Mouse (Mus musculus) forebrain, embryonic 10.5 days (tissue): ENCODE results near the gene Lrrc25. TPM values are rescaled to one million over a fixed set of nuclear protein-coding genes. Genes with fewer than 3 reads are reported as not detected.
A peak's percentile ranks its signal among the peaks of the same experiment; 100 is the strongest.

Experiments
- DNase-seq: peaks from one replicate; pipeline ENCODE4 v3.0.0-alpha.2; 2017; ENCODE audit warnings: low spot score; ENCODE audit errors: extremely low spot score
- H3K27ac ChIP-seq: fragments of 300-500 bp; sonication (generic); 2 replicates; pipeline ENCODE4 v1.5.1; 2016; ENCODE audit warnings: mild to moderate bottlenecking
- H3K27me3 ChIP-seq: fragments of 300-500 bp; sonication (generic); 2 replicates; pipeline ENCODE4 v1.6.1; 2016; ENCODE audit warnings: mild to moderate bottlenecking; ENCODE audit not compliant: poor library complexity, severe bottlenecking
- H3K36me3 ChIP-seq: fragments of 300-500 bp; sonication (generic); replicated peaks from 2 replicates; pipeline ENCODE4 v1.6.1; 2016; ENCODE audit warnings: mild to moderate bottlenecking, moderate library complexity
- H3K4me1 ChIP-seq: fragments of 300-500 bp; sonication (generic); 2 replicates; pipeline ENCODE4 v1.6.1; 2016
- H3K4me3 ChIP-seq: fragments of 300-500 bp; sonication (generic); 2 replicates; pipeline ENCODE4 v1.5.1; 2016; ENCODE audit warnings: mild to moderate bottlenecking, moderate library complexity
- H3K9me3 ChIP-seq: fragments of 300-500 bp; sonication (generic); 2 replicates; pipeline ENCODE4 v1.6.1; 2016; ENCODE audit warnings: mild to moderate bottlenecking, moderate library complexity
- WGBS: fragments of 180-500 bp; shearing (Covaris S2); methylation state at CpG from one replicate; pipeline ENCODE4 v1.1.7; 2016; 5-methylcytosine and 5-hydroxymethylcytosine counted together
- polyA plus RNA-seq: library from polyadenylated mRNA; unstranded; fragments of >200 nt; fragmentation: Nextera tagmentation; extraction: Ambion mirVana; gene quantifications from 2 replicates; pipeline ENCODE4 v1.2.1, GENCODE M21; 2016

The Lrrc25 gene
- polyA plus RNA-seq, 1 experiment from 2014 or later, result 0.87 TPM

DNA sequence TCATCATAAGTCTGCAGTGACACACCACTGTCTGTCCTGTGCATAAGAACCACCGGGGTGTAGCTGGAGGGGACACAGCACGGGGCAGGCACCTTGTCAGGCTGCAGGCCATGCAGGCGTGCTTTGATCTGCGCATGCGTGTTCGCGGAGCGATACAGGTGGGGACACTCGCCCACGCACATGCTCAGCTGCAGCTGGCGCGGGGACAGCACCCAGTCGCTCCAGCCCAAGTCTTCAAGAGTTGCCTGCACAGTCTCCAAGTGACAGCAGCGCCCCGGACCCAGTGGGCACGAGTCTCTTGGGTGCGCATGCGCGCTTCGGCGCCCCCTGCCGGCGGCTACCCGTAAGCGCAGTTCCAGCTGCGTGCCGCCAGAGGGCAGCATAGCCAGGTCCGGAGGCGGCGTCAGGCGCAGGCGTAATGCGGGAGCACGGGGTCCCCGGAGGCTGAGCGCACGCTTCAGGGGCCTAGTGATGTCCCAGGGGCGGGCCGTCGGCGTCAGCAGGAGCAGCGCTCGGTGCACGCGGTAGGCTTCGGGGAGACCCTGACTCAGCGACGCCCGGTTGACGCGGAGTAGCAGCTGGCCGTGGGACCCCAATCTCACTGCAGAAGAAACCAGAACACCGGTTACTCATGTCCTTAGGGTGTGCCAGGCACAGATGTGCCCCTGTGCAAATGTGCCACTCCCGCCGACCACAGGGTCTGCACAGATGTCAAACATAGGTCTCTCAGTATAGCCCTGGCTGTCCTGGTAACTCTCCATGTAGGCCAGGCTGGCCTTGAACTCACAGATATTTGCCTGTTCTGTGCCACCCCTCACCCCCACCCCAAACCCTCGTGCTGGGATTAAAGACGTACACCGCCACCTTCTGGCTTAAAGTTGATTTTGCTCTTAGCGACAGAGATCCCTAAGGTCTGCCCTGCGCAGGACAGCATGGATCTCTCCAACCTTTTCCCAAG, 13.9 kb downstream of the Lrrc25 start:
- H3K27me3 ChIP-seq, result peaks cover 39% of the 10 kb centered on the region
- no peaks in the 10 kb centered on the region for H3K9me3 ChIP-seq
- peak; percentile 93 for DNase-seq
- peak overlapping the region; percentile 86 for H3K27ac ChIP-seq
- no peaks in the 10 kb centered on the region for H3K36me3 ChIP-seq
- H3K4me1 ChIP-seq, result peaks cover 42% of the 10 kb centered on the region
- peak overlapping the region; percentile 61 for H3K4me3 ChIP-seq
- 1% methylated on average over 60 of the region's 60 CpGs for WGBS

DNA sequence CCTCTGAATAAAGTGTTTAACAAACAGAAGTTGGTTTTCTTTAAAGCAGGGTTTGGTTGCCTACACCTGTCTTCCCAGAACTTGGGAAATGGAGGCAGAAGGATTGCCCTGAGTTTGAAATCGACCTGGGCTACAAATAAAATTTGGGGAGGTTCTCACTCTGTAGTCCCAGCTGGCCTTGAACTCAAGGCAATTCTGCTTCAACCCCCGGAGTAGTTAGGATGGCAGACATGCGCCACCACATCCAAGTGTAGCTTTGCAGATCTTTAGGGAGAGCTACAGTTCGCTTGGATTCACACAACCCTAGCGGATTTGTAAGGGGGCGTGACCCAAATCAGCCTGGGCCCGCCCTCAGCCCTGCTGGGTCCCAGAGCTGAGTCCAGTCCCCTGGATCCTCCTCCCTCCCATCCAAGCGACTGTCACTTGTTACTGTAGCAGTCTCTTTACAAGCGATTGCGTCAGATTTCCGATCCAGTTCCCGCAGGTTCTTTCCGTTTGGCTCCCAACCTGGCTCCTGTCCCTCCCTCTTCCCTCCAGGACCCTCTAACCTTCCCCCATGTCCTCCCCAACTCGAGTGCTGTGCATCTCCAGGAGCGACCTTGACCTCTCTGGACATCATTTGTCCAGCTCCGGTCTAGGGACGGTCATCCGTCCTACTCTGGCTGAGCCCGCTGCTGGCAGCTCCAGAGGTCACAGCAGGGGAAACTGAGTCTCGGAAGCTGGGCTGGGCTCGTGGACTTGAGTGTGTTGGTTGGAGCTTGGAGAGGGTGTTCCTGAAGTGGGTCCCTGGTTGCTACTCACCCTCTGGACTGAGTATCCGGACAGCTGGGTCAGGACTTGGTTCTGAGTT, 14.8 kb downstream of the Lrrc25 start:
- Histone ChIP-seq H3K9me3 (no peaks in the 10 kb centered on the region), H3K4me3 (peak overlapping the region; percentile 61), H3K4me1 (peaks cover 36% of the 10 kb centered on the region), H3K27me3 (peaks cover 39% of the 10 kb centered on the region), H3K36me3 (no peaks in the 10 kb centered on the region), H3K27ac (peak overlapping the region; percentile 86)
- 13% methylated on average over 22 of the region's 22 CpGs for WGBS
- DNase-seq, result peak; percentile 48

DNA sequence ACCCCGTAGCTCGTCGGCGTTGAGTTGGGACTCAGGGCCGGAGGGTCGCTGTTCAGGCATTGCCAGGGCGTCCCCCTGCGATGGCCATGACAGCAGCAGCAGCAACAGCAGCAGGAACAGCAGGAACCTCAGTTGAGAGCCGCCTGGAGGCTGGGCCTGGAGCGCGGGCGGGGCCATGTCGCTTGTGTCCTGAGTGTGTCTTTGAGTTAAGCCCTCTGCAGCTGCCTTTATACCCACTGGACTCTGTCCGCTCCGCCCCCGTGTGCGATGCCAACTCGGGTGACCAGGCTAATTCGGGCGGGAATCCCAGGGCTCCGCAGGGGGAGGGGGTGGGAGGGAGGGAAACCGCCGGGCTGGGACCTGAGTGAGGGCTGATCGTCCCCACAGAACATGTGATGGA, 15.5 kb downstream of the Lrrc25 start:
- 0 out of 2 replicates have a peak overlapping the region, but pooled peaks have one; percentile 31 for H3K27ac ChIP-seq
- peak overlapping the region; percentile 61 for H3K4me3 ChIP-seq
- H3K9me3 ChIP-seq, result no peaks in the 10 kb centered on the region
- DNase-seq, result no peak
- WGBS, result 19% methylated on average over 24 of the region's 24 CpGs
- peaks cover 39% of the 10 kb centered on the region for H3K4me1 ChIP-seq
- peaks cover 39% of the 10 kb centered on the region for H3K27me3 ChIP-seq
- no peaks in the 10 kb centered on the region for H3K36me3 ChIP-seq

DNA sequence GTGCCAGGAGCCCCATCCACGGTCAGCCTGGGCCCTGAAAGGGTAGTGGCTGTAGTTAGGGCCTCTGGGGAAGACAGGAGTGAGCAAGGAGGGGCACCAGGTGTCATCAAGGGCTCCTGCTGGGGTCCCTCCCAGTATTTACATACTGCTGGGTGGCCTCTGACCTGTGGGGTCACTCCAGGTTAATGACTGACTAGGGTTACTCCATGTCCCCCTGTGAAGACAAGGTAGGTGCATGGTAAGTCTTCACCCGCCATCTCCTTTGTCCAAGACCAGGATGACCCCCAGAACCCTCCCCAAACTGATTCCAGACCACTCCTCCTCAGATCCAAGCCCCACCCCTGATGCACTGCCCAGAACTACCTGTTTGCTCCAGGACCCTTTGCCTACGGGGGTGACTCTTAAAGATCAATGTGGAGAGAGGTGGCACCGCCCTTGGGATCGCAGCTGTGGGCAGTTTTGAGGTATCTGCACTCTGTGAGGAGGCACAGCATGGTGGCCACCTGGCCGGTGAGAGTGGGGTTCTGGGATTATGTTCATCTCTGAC, 16.5 kb downstream of the Lrrc25 start, which contains the start of gene Gdf15:
Gdf15 (minus strand) TSS at position 111 of the 547 bp plus-strand sequence.
- no peak for DNase-seq
- WGBS, result 76% methylated on average over 6 of the region's 6 CpGs

DNA sequence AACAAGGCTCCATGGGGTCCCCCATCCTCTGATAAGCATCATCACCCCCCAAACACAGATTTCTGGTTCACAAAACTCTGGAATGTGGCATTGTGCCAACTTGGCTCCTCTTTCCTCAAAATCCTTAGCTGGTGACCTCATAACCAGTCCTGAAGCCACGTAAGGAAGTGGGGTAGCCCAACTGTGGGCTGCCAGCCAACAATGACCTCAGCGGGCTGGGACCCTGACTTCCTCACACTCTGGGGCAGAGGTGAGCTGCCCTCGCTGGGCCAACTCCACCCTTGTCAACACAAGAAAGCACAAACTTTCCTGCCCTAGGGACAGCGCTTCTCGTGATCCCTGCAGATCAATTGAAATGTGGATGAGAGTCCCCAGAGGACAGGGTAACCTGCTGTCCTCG, 18.1 kb downstream of the Lrrc25 start:
- H3K4me1 ChIP-seq, result peaks cover 47% of the 10 kb centered on the region
- WGBS, result 74% methylated on average over 6 of the region's 6 CpGs
- H3K4me3 ChIP-seq, result no peak overlapping the region
- no peak for DNase-seq
- peaks cover 34% of the 10 kb centered on the region for H3K27me3 ChIP-seq
- H3K36me3 ChIP-seq, result no peaks in the 10 kb centered on the region
- H3K9me3 ChIP-seq, result no peaks in the 10 kb centered on the region
- no peak overlapping the region for H3K27ac ChIP-seq

More for the DNA sequence above, 16.5 kb downstream of the Lrrc25 start, which contains the start of gene Gdf15:
- H3K4me1 ChIP-seq, result peaks cover 48% of the 10 kb centered on the region
- no peaks in the 10 kb centered on the region for H3K36me3 ChIP-seq
- H3K27me3 ChIP-seq, result peaks cover 39% of the 10 kb centered on the region
- H3K27ac ChIP-seq, result 0 out of 2 replicates have a peak within 1 kb of the TSS, but pooled peaks have one; percentile 31
- H3K9me3 ChIP-seq, result no peaks in the 10 kb centered on the region
- H3K4me3 ChIP-seq, result peak within 1 kb of the TSS; percentile 61

DNA sequence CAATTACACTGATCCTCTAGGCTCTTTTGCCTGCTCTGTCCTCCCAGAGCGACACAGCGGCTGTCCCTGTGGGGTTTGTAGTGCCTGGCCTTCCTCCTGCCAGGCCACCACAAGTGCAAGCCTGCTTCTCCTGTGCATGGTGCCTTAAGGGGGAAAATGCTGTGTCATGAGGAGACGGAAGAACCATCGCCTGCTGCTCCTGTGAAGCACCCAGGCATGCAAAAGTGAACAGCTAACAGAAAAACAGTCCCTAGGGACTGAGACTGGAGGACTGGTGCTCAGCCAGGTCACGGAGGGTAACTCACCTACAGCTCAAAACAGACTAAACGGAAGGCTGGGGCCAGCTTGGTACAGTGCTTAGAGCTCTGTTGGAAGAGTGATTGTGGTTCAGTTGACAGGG, 19.6 kb downstream of the Lrrc25 start:
- DNase-seq, result no peak
- Histone ChIP-seq H3K4me3 (no peak overlapping the region), H3K27me3 (peaks cover 32% of the 10 kb centered on the region), H3K9me3 (no peaks in the 10 kb centered on the region), H3K4me1 (peaks cover 32% of the 10 kb centered on the region), H3K27ac (peak overlapping the region; percentile 22), H3K36me3 (no peaks in the 10 kb centered on the region)
- WGBS, result 84% methylated on average over 6 of the region's 6 CpGs

DNA sequence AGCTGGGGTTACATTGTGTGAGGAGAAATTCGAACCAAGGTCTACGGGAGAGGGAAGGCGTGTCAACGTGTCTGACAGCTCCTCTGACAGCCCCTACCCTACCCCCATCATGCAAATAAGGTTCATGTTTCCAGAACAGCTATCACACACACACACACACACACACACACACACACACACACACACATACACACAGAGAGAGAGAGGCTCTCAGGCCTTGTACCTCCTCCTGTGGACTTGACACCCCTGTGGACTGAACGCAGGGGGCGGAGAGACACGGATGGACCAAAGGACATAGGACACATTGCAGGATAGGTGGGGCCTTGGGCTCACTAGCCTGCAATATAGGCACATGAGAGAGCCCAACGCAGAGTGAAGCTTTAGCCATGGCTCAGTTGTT, 20.9 kb downstream of the Lrrc25 start:
- H3K27ac ChIP-seq, result 0 out of 2 replicates have a peak overlapping the region, but pooled peaks have one; percentile 42
- DNase-seq, result no peak
- 68% methylated on average over 8 of the region's 8 CpGs for WGBS
- H3K9me3 ChIP-seq, result no peaks in the 10 kb centered on the region
- no peak overlapping the region for H3K4me3 ChIP-seq
- peaks cover 19% of the 10 kb centered on the region for H3K4me1 ChIP-seq
- H3K36me3 ChIP-seq, result no peaks in the 10 kb centered on the region
- peaks cover 19% of the 10 kb centered on the region for H3K27me3 ChIP-seq

DNA sequence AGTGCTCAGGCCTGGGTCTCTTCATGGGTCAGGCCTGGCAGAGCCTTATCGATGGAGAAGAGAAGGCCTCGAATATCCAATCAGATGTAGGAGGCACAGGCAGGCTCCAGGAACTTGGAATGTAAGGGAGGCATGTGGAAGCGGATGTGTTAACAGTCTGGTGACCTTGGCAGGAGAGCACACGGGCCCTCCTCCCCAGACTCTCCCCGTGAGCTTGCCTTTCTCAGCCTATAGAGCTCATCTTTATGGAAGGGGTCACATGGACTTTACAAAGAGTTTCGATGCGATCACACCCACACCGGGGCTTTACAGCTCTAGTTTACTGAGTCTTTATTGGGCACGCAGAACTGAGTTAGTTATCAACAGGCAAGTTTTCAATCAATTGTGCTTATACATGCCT, 22.8 kb downstream of the Lrrc25 start:
- Histone ChIP-seq H3K4me3 (no peak overlapping the region), H3K36me3 (no peaks in the 10 kb centered on the region), H3K9me3 (no peaks in the 10 kb centered on the region), H3K27ac (no peak overlapping the region), H3K27me3 (no peaks in the 10 kb centered on the region), H3K4me1 (peaks cover 16% of the 10 kb centered on the region)
- no peak for DNase-seq
- WGBS, result 87% methylated on average over 9 of the region's 9 CpGs

DNA sequence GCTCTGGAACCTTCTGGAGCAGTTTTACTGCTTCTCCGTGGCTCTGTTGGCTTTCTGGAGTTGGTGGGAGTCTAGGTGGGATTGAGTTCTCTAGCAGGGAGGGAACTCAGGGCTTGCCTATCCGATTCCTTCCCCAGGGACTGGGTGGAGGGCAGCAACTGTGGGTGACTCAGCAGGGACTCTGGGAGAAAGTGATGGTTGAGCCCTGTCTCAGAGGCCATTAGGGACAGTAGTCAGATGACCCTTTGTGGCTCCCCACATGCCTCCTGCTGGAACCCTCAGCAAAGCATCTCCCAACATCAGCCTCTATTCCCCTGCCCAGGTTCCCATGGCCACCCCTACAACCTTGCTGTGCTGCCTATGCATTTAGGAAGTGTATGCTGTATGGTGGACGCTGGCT, 27.1 kb downstream of the Lrrc25 start:
- no peaks in the 10 kb centered on the region for H3K27me3 ChIP-seq
- no peaks in the 10 kb centered on the region for H3K36me3 ChIP-seq
- 66% methylated on average over 3 of the region's 3 CpGs for WGBS

DNA sequence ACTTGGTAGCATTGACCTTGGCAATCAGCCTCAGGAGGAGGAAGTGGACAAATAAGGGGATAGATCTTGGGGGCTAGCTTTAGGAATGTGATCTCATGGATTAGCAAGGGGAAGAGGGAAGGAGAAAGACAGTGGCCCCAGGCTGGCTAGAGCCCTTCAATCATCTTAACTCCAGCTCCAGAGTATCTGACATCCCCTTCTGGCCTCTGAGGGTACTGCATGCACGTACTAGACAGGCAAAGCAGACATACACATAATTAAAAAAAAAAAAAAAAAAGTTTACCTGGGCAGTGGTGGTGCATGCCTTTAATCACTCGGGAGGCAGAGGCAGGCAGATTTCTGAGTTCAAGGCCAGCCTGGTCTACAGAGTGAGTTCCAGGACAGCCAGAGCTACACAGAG, 28.1 kb downstream of the Lrrc25 start:
- H3K27ac ChIP-seq, result no peak overlapping the region
- H3K36me3 ChIP-seq, result peaks cover 8% of the 10 kb centered on the region
- peaks cover 42% of the 10 kb centered on the region for H3K4me1 ChIP-seq
- H3K4me3 ChIP-seq, result no peak overlapping the region
- WGBS, result 71% methylated on average over 2 of the region's 2 CpGs
- DNase-seq, result no peak
- H3K27me3 ChIP-seq, result no peaks in the 10 kb centered on the region
- no peaks in the 10 kb centered on the region for H3K9me3 ChIP-seq

More for the DNA sequence above, 27.1 kb downstream of the Lrrc25 start:
- H3K4me3 ChIP-seq, result no peak overlapping the region
- no peak overlapping the region for H3K27ac ChIP-seq
- no peak for DNase-seq
- no peaks in the 10 kb centered on the region for H3K9me3 ChIP-seq
- peaks cover 31% of the 10 kb centered on the region for H3K4me1 ChIP-seq

DNA sequence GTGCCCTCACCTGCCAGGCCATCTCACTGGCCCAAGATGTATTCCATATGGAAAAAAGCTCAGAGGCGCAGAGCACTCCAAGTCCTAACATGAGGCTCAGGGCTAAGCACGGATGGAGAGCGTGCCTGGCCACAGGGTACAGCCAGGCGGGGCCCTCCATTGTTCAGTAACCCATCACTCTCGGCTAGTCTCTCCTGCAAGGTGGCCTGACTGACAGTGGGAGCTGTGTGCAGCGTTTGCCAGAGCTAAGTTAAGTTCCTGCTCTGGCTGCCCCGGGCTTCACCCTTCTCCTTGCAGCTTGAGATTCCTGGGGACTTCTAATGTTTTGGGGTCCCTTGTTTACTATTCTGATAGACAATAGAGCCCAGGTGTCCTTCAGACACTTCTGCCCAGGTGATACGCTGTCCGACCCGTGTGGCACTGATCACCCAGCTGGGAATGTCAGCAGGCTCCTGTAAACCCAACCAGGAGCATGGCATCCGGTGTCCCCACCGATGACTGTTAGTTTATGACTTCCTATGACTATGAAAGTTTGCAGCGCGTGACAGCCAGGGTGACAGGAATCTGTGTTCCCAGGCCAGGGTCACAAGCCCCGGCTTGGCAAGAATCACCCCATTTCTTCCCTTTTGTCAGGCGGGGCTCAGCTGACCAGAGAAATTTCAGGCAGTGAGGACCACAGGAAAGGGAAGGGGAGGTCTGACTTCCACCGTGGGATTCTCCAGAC, 29.7 kb downstream of the Lrrc25 start:
- 68% methylated on average over 17 of the region's 17 CpGs for WGBS
- peak overlapping the region; percentile 48; the same call in 1 of the 2 replicates for H3K27ac ChIP-seq

DNA sequence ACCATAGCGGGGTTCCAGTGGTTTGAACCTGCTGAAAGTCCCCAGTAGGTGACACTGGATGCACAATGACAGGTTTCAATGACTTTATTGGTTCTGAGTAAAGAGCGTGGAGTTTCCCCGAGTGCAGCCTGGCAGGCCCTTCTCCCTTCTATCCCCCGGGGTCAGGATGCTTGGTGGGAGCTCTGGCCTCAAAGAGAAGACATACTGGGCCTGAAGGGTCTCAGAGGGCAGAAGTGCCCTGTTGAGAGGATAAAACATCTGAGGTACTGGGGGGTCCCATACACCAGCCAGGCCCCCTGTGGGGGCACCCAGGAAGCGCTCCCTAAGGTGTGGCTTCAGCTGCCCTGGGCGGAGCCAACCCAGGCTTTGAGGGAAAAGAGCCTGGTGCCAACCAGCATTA, 30.4 kb downstream of the Lrrc25 start:
- Histone ChIP-seq H3K36me3 (peaks cover 31% of the 10 kb centered on the region), H3K4me3 (no peak overlapping the region), H3K9me3 (no peaks in the 10 kb centered on the region), H3K27me3 (no peaks in the 10 kb centered on the region), H3K27ac (peak overlapping the region; percentile 48; the same call in 1 of the 2 replicates), H3K4me1 (peaks cover 47% of the 10 kb centered on the region)
- WGBS, result 78% methylated on average over 6 of the region's 6 CpGs
- no peak for DNase-seq

More for the DNA sequence above, 29.7 kb downstream of the Lrrc25 start:
- Histone ChIP-seq H3K36me3 (peaks cover 24% of the 10 kb centered on the region), H3K9me3 (no peaks in the 10 kb centered on the region), H3K27me3 (no peaks in the 10 kb centered on the region), H3K4me3 (no peak overlapping the region), H3K4me1 (peaks cover 47% of the 10 kb centered on the region)
- no peak for DNase-seq
